Mouse (Mus musculus): ENCODE measurements around the gene Rassf3. TPM values are rescaled to one million over a fixed set of nuclear protein-coding genes. Genes with fewer than 3 reads are reported as not detected.

Gene Rassf3
- polyA plus RNA-seq, 1 experiment, result 15.5 TPM

DNA sequence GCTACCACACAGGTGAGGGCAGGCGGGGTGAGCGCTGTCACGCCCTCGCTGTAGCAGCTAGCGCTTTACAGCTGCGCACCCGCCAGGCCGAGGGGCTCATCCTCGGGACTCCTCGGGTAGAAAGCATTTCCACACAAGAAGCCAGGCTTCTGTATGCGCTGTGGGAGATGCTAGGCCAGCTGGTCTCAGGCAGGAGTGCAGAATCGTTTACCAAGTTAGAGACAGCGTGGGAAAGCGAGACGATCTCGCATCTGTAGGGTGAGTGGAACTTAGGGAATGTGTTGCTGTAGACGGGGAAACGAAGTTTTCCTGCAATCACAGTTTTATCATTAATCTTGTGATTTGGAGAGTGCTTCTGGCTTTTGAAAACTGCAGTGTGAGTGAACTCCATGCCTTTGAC is 94.9 kb downstream of the Rassf3 start:
- H3K4me3 ChIP-seq (ENCODE audit: control insufficient read depth, insufficient read depth, low read length), result no peak overlapping the region
- no peak overlapping the region for H3K27ac ChIP-seq (ENCODE audit: control insufficient read depth, insufficient read depth, low read length)
- 97% methylated on average over 18 of the region's 18 CpGs for WGBS
- no peaks in the 10 kb centered on the region for H3K27me3 ChIP-seq (ENCODE audit: control insufficient read depth, insufficient read depth, low read length)
- peaks cover 7% of the 10 kb centered on the region for H3K4me1 ChIP-seq (replicated peaks; ENCODE audit: control insufficient read depth, insufficient read depth, low read length)
- TF ChIP-seq CTCF (IDR thresholded peaks at IDR 0.05; ENCODE audit: borderline replicate concordance, control insufficient read depth, extremely low read depth, insufficient read depth, low read length, poor library complexity) (no peak), POLR2A (IDR thresholded peaks at IDR 0.05; ENCODE audit: control insufficient read depth, extremely low read depth, insufficient read depth, low read length, poor library complexity) (no peak)
- peaks cover 16% of the 10 kb centered on the region for H3K36me3 ChIP-seq (ENCODE audit: control insufficient read depth, insufficient read depth, low read length)
- DNase-seq, result no peak

GRCm38 (mm10) chr10:121379387-121379786 is 96.8 kb downstream of the Rassf3 start:
- TF ChIP-seq POLR2A (IDR thresholded peaks at IDR 0.05; ENCODE audit: control insufficient read depth, extremely low read depth, insufficient read depth, low read length, poor library complexity), result no peak
- peak; percentile 30; the same call in 1 of the 2 replicates for TF ChIP-seq CTCF (IDR thresholded peaks at IDR 0.05; ENCODE audit: borderline replicate concordance, control insufficient read depth, extremely low read depth, insufficient read depth, low read length, poor library complexity)
- no peak for DNase-seq
- Histone ChIP-seq H3K4me1 (replicated peaks; ENCODE audit: control insufficient read depth, insufficient read depth, low read length) (peaks cover 10% of the 10 kb centered on the region), H3K27ac (ENCODE audit: control insufficient read depth, insufficient read depth, low read length) (no peak overlapping the region), H3K36me3 (ENCODE audit: control insufficient read depth, insufficient read depth, low read length) (peaks cover 16% of the 10 kb centered on the region), H3K4me3 (ENCODE audit: control insufficient read depth, insufficient read depth, low read length) (no peak overlapping the region), H3K27me3 (ENCODE audit: control insufficient read depth, insufficient read depth, low read length) (no peaks in the 10 kb centered on the region)
- 97% methylated on average over 3 of the region's 3 CpGs for WGBS

GRCm38 (mm10) chr10:121376530-121377271 is 99.4 kb downstream of the Rassf3 start:
- 94% methylated on average over 24 of the region's 24 CpGs for WGBS
- no peak for DNase-seq
- peaks cover 3% of the 10 kb centered on the region; the same call in 1 of the 2 replicates for H3K4me1 ChIP-seq (replicated peaks; ENCODE audit: control insufficient read depth, insufficient read depth, low read length)
- TF ChIP-seq POLR2A (IDR thresholded peaks at IDR 0.05; ENCODE audit: control insufficient read depth, extremely low read depth, insufficient read depth, low read length, poor library complexity), result no peak
- TF ChIP-seq CTCF (IDR thresholded peaks at IDR 0.05; ENCODE audit: borderline replicate concordance, control insufficient read depth, extremely low read depth, insufficient read depth, low read length, poor library complexity), result no peak
- no peaks in the 10 kb centered on the region for H3K27me3 ChIP-seq (ENCODE audit: control insufficient read depth, insufficient read depth, low read length)
- peaks cover 11% of the 10 kb centered on the region for H3K36me3 ChIP-seq (ENCODE audit: control insufficient read depth, insufficient read depth, low read length)
- H3K27ac ChIP-seq (ENCODE audit: control insufficient read depth, insufficient read depth, low read length), result no peak overlapping the region
- H3K4me3 ChIP-seq (ENCODE audit: control insufficient read depth, insufficient read depth, low read length), result no peak overlapping the region

- no peak for DNase-seq
- Histone ChIP-seq H3K4me1 (replicated peaks; ENCODE audit: control insufficient read depth, insufficient read depth, low read length) (peaks cover 3% of the 10 kb centered on the region; the same call in 1 of the 2 replicates), H3K36me3 (ENCODE audit: control insufficient read depth, insufficient read depth, low read length) (peaks cover 10% of the 10 kb centered on the region), H3K27ac (ENCODE audit: control insufficient read depth, insufficient read depth, low read length) (no peak overlapping the region), H3K4me3 (ENCODE audit: control insufficient read depth, insufficient read depth, low read length) (no peak overlapping the region), H3K27me3 (ENCODE audit: control insufficient read depth, insufficient read depth, low read length) (no peaks in the 10 kb centered on the region)
- WGBS, result 94% methylated on average over 24 of the region's 24 CpGs
- TF ChIP-seq POLR2A (IDR thresholded peaks at IDR 0.05; ENCODE audit: control insufficient read depth, extremely low read depth, insufficient read depth, low read length, poor library complexity), result no peak
- no peak for TF ChIP-seq CTCF (IDR thresholded peaks at IDR 0.05; ENCODE audit: borderline replicate concordance, control insufficient read depth, extremely low read depth, insufficient read depth, low read length, poor library complexity)
Measured at GRCm38 (mm10) chr10:121375649-121376493, 100.3 kb downstream of the Rassf3 start.

GRCm38 (mm10) chr10:121374693-121375620 is 101.2 kb downstream of the Rassf3 start:
- Histone ChIP-seq H3K4me3 (ENCODE audit: control insufficient read depth, insufficient read depth, low read length) (no peak overlapping the region), H3K36me3 (ENCODE audit: control insufficient read depth, insufficient read depth, low read length) (peaks cover 8% of the 10 kb centered on the region), H3K4me1 (replicated peaks; ENCODE audit: control insufficient read depth, insufficient read depth, low read length) (peaks cover 3% of the 10 kb centered on the region; the same call in 1 of the 2 replicates), H3K27ac (ENCODE audit: control insufficient read depth, insufficient read depth, low read length) (no peak overlapping the region), H3K27me3 (ENCODE audit: control insufficient read depth, insufficient read depth, low read length) (no peaks in the 10 kb centered on the region)
- WGBS, result 42% methylated on average over 17 of the region's 17 CpGs
- no peak for DNase-seq
- TF ChIP-seq POLR2A (IDR thresholded peaks at IDR 0.05; ENCODE audit: control insufficient read depth, extremely low read depth, insufficient read depth, low read length, poor library complexity), result no peak
- no peak for TF ChIP-seq CTCF (IDR thresholded peaks at IDR 0.05; ENCODE audit: borderline replicate concordance, control insufficient read depth, extremely low read depth, insufficient read depth, low read length, poor library complexity)

Data from thymus, adult 2 months (tissue).